Mouse (Mus musculus): ENCODE results near the gene Rab3gap2. TPM values are rescaled to one million over a fixed set of nuclear protein-coding genes. Genes with fewer than 3 reads are reported as not detected.

Rab3gap2 gene
- polyA plus RNA-seq, 1 experiment: 14.5 TPM

- Histone ChIP-seq H3K36me3 (ENCODE audit: control insufficient read depth, insufficient read depth, low read length) (peaks cover 4% of the 10 kb centered on the region), H3K27ac (ENCODE audit: insufficient read depth, low read depth, low read length) (no peak overlapping the region), H3K4me1 (ENCODE audit: control insufficient read depth, insufficient read depth, low read length) (no peaks in the 10 kb centered on the region), H3K27me3 (replicated peaks; ENCODE audit: control insufficient read depth, insufficient read depth, low read length) (no peaks in the 10 kb centered on the region), H3K4me3 (ENCODE audit: insufficient read depth, low read depth, low read length) (no peak overlapping the region)
- TF ChIP-seq POLR2A (IDR thresholded peaks at IDR 0.05; ENCODE audit: low read depth, low read length) (no peak), CTCF (conservative IDR thresholded peaks at IDR 0.05; ENCODE audit: insufficient read depth, insufficient read length, low read depth, low read length) (no peak)
- 89% methylated on average over 4 of the region's 4 CpGs for WGBS
- no peak for DNase-seq
These were observed 64.8 kb downstream of the Rab3gap2 start for GRCm38 (mm10) chr1:185268675-185269074.

GRCm38 (mm10) chr1:185270403-185271097, 66.6 kb downstream of the Rab3gap2 start:
- no peak for DNase-seq
- no peaks in the 10 kb centered on the region for H3K4me1 ChIP-seq (ENCODE audit: control insufficient read depth, insufficient read depth, low read length)
- no peak for TF ChIP-seq POLR2A (IDR thresholded peaks at IDR 0.05; ENCODE audit: low read depth, low read length)
- TF ChIP-seq CTCF (conservative IDR thresholded peaks at IDR 0.05; ENCODE audit: insufficient read depth, insufficient read length, low read depth, low read length): no peak
- no peak overlapping the region for H3K4me3 ChIP-seq (ENCODE audit: insufficient read depth, low read depth, low read length)
- H3K36me3 ChIP-seq (ENCODE audit: control insufficient read depth, insufficient read depth, low read length): peaks cover 4% of the 10 kb centered on the region; the same call in 1 of the 2 replicates
- H3K27me3 ChIP-seq (replicated peaks; ENCODE audit: control insufficient read depth, insufficient read depth, low read length): no peaks in the 10 kb centered on the region
- H3K27ac ChIP-seq (ENCODE audit: insufficient read depth, low read depth, low read length): no peak overlapping the region
- WGBS: 87% methylated on average over 8 of the region's 8 CpGs

GRCm38 (mm10) chr1:185271373-185271772, 67.5 kb downstream of the Rab3gap2 start:
- 87% methylated on average over 9 of the region's 9 CpGs for WGBS
- Histone ChIP-seq H3K4me1 (ENCODE audit: control insufficient read depth, insufficient read depth, low read length) (no peaks in the 10 kb centered on the region), H3K36me3 (ENCODE audit: control insufficient read depth, insufficient read depth, low read length) (peaks cover 4% of the 10 kb centered on the region; the same call in 1 of the 2 replicates), H3K27ac (ENCODE audit: insufficient read depth, low read depth, low read length) (no peak overlapping the region), H3K27me3 (replicated peaks; ENCODE audit: control insufficient read depth, insufficient read depth, low read length) (no peaks in the 10 kb centered on the region), H3K4me3 (ENCODE audit: insufficient read depth, low read depth, low read length) (no peak overlapping the region)
- DNase-seq: no peak
- no peak for TF ChIP-seq POLR2A (IDR thresholded peaks at IDR 0.05; ENCODE audit: low read depth, low read length)
- TF ChIP-seq CTCF (conservative IDR thresholded peaks at IDR 0.05; ENCODE audit: insufficient read depth, insufficient read length, low read depth, low read length): no peak

GRCm38 (mm10) chr1:185274819-185275545, 71.1 kb downstream of the Rab3gap2 start:
- no peaks in the 10 kb centered on the region for H3K4me1 ChIP-seq (ENCODE audit: control insufficient read depth, insufficient read depth, low read length)
- DNase-seq: peak; percentile 15
- H3K27ac ChIP-seq (ENCODE audit: insufficient read depth, low read depth, low read length): 0 out of 2 replicates have a peak overlapping the region, but pooled peaks have one; percentile 12
- WGBS: 73% methylated on average over 5 of the region's 5 CpGs
- peaks cover 4% of the 10 kb centered on the region; the same call in 1 of the 2 replicates for H3K36me3 ChIP-seq (ENCODE audit: control insufficient read depth, insufficient read depth, low read length)
- TF ChIP-seq CTCF (conservative IDR thresholded peaks at IDR 0.05; ENCODE audit: insufficient read depth, insufficient read length, low read depth, low read length): no peak
- TF ChIP-seq POLR2A (IDR thresholded peaks at IDR 0.05; ENCODE audit: low read depth, low read length): no peak
- no peaks in the 10 kb centered on the region for H3K27me3 ChIP-seq (replicated peaks; ENCODE audit: control insufficient read depth, insufficient read depth, low read length)
- no peak overlapping the region for H3K4me3 ChIP-seq (ENCODE audit: insufficient read depth, low read depth, low read length)

GRCm38 (mm10) chr1:185275976-185276375, 72.1 kb downstream of the Rab3gap2 start:
- Histone ChIP-seq H3K4me1 (ENCODE audit: control insufficient read depth, insufficient read depth, low read length) (no peaks in the 10 kb centered on the region), H3K27me3 (replicated peaks; ENCODE audit: control insufficient read depth, insufficient read depth, low read length) (no peaks in the 10 kb centered on the region), H3K4me3 (ENCODE audit: insufficient read depth, low read depth, low read length) (no peak overlapping the region), H3K36me3 (ENCODE audit: control insufficient read depth, insufficient read depth, low read length) (peaks cover 4% of the 10 kb centered on the region; the same call in 1 of the 2 replicates), H3K27ac (ENCODE audit: insufficient read depth, low read depth, low read length) (0 out of 2 replicates have a peak overlapping the region, but pooled peaks have one; percentile 26)
- TF ChIP-seq POLR2A (IDR thresholded peaks at IDR 0.05; ENCODE audit: low read depth, low read length) (no peak), CTCF (conservative IDR thresholded peaks at IDR 0.05; ENCODE audit: insufficient read depth, insufficient read length, low read depth, low read length) (no peak)
- DNase-seq: no peak
- 78% methylated on average over 7 of the region's 7 CpGs for WGBS

- DNase-seq: peak; percentile 62
These were observed 73.1 kb downstream of the Rab3gap2 start for GRCm38 (mm10) chr1:185277022-185277421.

GRCm38 (mm10) chr1:185279288-185279687, 75.4 kb downstream of the Rab3gap2 start:
- no peak for TF ChIP-seq CTCF (conservative IDR thresholded peaks at IDR 0.05; ENCODE audit: insufficient read depth, insufficient read length, low read depth, low read length)
- TF ChIP-seq POLR2A (IDR thresholded peaks at IDR 0.05; ENCODE audit: low read depth, low read length): no peak
- WGBS: 67% methylated on average over 9 of the region's 9 CpGs
- no peak overlapping the region for H3K4me3 ChIP-seq (ENCODE audit: insufficient read depth, low read depth, low read length)
- H3K27me3 ChIP-seq (replicated peaks; ENCODE audit: control insufficient read depth, insufficient read depth, low read length): no peaks in the 10 kb centered on the region
- H3K27ac ChIP-seq (ENCODE audit: insufficient read depth, low read depth, low read length): no peak overlapping the region
- H3K4me1 ChIP-seq (ENCODE audit: control insufficient read depth, insufficient read depth, low read length): no peaks in the 10 kb centered on the region
- no peaks in the 10 kb centered on the region for H3K36me3 ChIP-seq (ENCODE audit: control insufficient read depth, insufficient read depth, low read length)
- no peak for DNase-seq

More at GRCm38 (mm10) chr1:185277022-185277421, 73.1 kb downstream of the Rab3gap2 start:
- Histone ChIP-seq H3K27ac (ENCODE audit: insufficient read depth, low read depth, low read length) (no peak overlapping the region), H3K4me1 (ENCODE audit: control insufficient read depth, insufficient read depth, low read length) (no peaks in the 10 kb centered on the region), H3K27me3 (replicated peaks; ENCODE audit: control insufficient read depth, insufficient read depth, low read length) (no peaks in the 10 kb centered on the region), H3K4me3 (ENCODE audit: insufficient read depth, low read depth, low read length) (no peak overlapping the region), H3K36me3 (ENCODE audit: control insufficient read depth, insufficient read depth, low read length) (peaks cover 1% of the 10 kb centered on the region; the same call in 1 of the 2 replicates)
- 64% methylated on average over 11 of the region's 11 CpGs for WGBS
- no peak for TF ChIP-seq CTCF (conservative IDR thresholded peaks at IDR 0.05; ENCODE audit: insufficient read depth, insufficient read length, low read depth, low read length)
- no peak for TF ChIP-seq POLR2A (IDR thresholded peaks at IDR 0.05; ENCODE audit: low read depth, low read length)
